Mouse (Mus musculus) lung, embryonic 15.5 days (tissue): ENCODE data around the gene Prkch. TPM values are rescaled to one million over a fixed set of nuclear protein-coding genes. Genes with fewer than 3 reads are reported as not detected.
A peak's percentile ranks its signal among the peaks of the same experiment; 100 is the strongest.

Experiments
- ATAC-seq: fragments of 200-750 bp; cut with Nextera tagmentation; 2 replicates; pipeline ENCODE4 v1.8.0; 2017; ENCODE audit warnings: moderate number of reproducible peaks, borderline replicate concordance; ENCODE audit not compliant: low FRiP score, low TSS enrichment; ENCODE audit errors: extremely low read depth
- H3K27ac ChIP-seq: fragments of 300-500 bp; sonication (generic); 2 replicates; pipeline ENCODE4 v1.5.1; 2015; ENCODE audit warnings: moderate library complexity, mild to moderate bottlenecking, inconsistent platforms
- H3K27me3 ChIP-seq: fragments of 300-500 bp; sonication (generic); 2 replicates; pipeline ENCODE4 v1.6.1; 2015; ENCODE audit warnings: inconsistent platforms
- H3K36me3 ChIP-seq: fragments of 300-500 bp; sonication (generic); 2 replicates; pipeline ENCODE4 v1.6.1; 2015; ENCODE audit warnings: inconsistent platforms
- H3K4me1 ChIP-seq: fragments of 300-500 bp; sonication (generic); 2 replicates; pipeline ENCODE4 v1.6.1; 2015; ENCODE audit warnings: inconsistent platforms
- H3K4me2 ChIP-seq: fragments of 300-500 bp; sonication (generic); 2 replicates; pipeline ENCODE4 v1.6.1; 2015; ENCODE audit warnings: inconsistent platforms, mild to moderate bottlenecking, moderate library complexity
- H3K4me3 ChIP-seq: fragments of 300-500 bp; sonication (generic); 2 replicates; pipeline ENCODE4 v1.5.1; 2015; ENCODE audit warnings: mild to moderate bottlenecking, inconsistent platforms
- H3K9ac ChIP-seq: fragments of 300-500 bp; sonication (generic); 2 replicates; pipeline ENCODE4 v1.6.1; 2015; ENCODE audit warnings: inconsistent platforms
- H3K9me3 ChIP-seq: fragments of 300-500 bp; sonication (generic); 2 replicates; pipeline ENCODE4 v1.6.1; 2016; ENCODE audit warnings: inconsistent platforms
- WGBS: fragments of 180-500 bp; shearing (Covaris S2); methylation state at CpG from one replicate; pipeline ENCODE4 v1.1.7; 2015; 5-methylcytosine and 5-hydroxymethylcytosine counted together
- polyA plus RNA-seq: library from polyadenylated mRNA; unstranded; fragments of >200 nt; fragmentation: Nextera tagmentation; extraction: Ambion mirVana; gene quantifications from 2 replicates; pipeline ENCODE4 v1.2.1, GENCODE M21; 2015

Prkch gene
- polyA plus RNA-seq, 1 experiment from 2014 or later: 16.4 TPM

DNA sequence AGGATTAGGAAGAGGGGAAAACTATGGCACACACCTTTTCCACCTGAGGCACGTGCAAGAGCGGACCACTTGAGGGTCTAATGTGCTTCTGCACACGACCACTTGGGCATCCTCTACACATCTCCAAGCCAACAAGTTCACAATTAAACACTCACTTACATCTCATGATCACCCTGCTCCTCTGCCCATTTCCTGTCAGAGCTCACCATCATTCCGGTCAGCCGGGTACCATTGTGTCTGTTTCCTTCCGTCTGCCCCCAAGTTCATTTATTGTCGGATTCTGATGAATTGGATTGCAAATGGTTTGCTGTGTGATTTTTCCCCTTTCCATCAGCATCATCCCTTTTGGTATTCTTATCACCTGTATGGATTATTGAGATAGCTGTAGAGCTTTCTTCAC is 18.4 kb downstream of the Prkch start:
- whole genome bisulfite sequencing: 71% methylated on average over 7 of the region's 7 CpGs
- no peak overlapping the region for H3K27ac ChIP-seq

GRCm38 (mm10) chr12:73603653-73604052 is 19.1 kb downstream of the Prkch start:
- Histone ChIP-seq H3K4me2 (no peak overlapping the region), H3K27ac (no peak overlapping the region), H3K27me3 (no peaks in the 10 kb centered on the region), H3K9ac (no peak overlapping the region), H3K36me3 (no peaks in the 10 kb centered on the region), H3K4me1 (peaks cover 10% of the 10 kb centered on the region; the same call in 1 of the 2 replicates), H3K9me3 (no peaks in the 10 kb centered on the region), H3K4me3 (no peak overlapping the region)
- ATAC-seq: no peak
- 85% methylated on average over 6 of the region's 6 CpGs for WGBS

More for the DNA sequence above, 18.4 kb downstream of the Prkch start:
- Histone ChIP-seq H3K4me1 (peaks cover 10% of the 10 kb centered on the region; the same call in 1 of the 2 replicates), H3K9ac (no peak overlapping the region), H3K4me2 (no peak overlapping the region), H3K4me3 (no peak overlapping the region), H3K36me3 (no peaks in the 10 kb centered on the region), H3K27me3 (no peaks in the 10 kb centered on the region), H3K9me3 (no peaks in the 10 kb centered on the region)
- ATAC-seq: no peak

DNA sequence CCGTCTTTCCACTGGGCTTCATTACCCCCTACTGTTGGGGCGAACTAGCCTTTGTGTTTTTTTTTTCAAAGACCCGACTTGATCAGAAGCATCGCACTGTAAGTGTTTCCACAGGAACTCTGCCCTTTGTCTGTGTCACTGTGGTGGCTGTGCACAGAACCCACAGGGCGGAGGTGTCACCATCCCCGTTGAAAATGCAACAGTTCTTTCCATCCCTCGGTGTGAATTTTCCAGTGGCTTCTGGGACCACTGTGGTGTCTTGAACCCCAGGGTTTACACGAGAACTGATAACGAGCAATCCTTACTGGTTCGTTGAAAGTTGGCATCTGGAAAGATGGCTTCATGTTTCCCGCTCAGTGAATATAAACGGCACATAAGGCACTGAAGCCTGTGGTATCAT is 20.2 kb downstream of the Prkch start:
- 61% methylated on average over 12 of the region's 12 CpGs for WGBS
- H3K9me3 ChIP-seq: no peaks in the 10 kb centered on the region
- H3K4me1 ChIP-seq: peaks cover 10% of the 10 kb centered on the region; the same call in 1 of the 2 replicates
- no peaks in the 10 kb centered on the region for H3K36me3 ChIP-seq
- no peak for ATAC-seq
- no peak overlapping the region for H3K27ac ChIP-seq
- no peak overlapping the region for H3K4me2 ChIP-seq
- H3K27me3 ChIP-seq: no peaks in the 10 kb centered on the region
- no peak overlapping the region for H3K4me3 ChIP-seq
- no peak overlapping the region for H3K9ac ChIP-seq

DNA sequence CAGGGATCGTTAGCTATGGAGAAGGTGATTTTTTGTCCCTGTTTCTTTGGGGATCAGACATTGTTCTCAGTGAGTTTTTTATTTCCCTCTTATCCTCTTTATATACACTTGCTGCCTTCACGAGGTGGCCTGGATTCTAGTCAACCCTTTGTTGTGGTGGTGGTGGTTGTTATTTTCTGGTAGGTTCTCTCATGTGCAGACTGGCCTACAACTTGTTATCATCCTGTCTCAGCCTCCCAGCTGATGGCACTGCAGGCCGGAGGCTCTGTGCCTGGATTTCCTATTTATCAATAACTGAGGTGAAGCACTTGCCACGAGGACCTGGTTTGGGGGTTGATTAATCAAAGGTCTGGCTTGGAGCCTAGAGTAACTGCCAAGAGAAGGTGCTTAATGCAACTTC is 20.6 kb downstream of the Prkch start:
- WGBS: 60% methylated on average over 4 of the region's 4 CpGs
- no peak for ATAC-seq

GRCm38 (mm10) chr12:73607381-73608064 is 22.9 kb downstream of the Prkch start:
- WGBS: 34% methylated on average over 13 of the region's 13 CpGs
- H3K4me3 ChIP-seq: no peak overlapping the region
- H3K4me2 ChIP-seq: no peak overlapping the region
- H3K27ac ChIP-seq: no peak overlapping the region
- H3K36me3 ChIP-seq: no peaks in the 10 kb centered on the region
- peaks cover 6% of the 10 kb centered on the region; the same call in 1 of the 2 replicates for H3K4me1 ChIP-seq
- H3K9me3 ChIP-seq: no peaks in the 10 kb centered on the region
- no peak overlapping the region for H3K9ac ChIP-seq
- ATAC-seq: no peak
- H3K27me3 ChIP-seq: no peaks in the 10 kb centered on the region

More for the DNA sequence above, 20.6 kb downstream of the Prkch start:
- H3K9me3 ChIP-seq: no peaks in the 10 kb centered on the region
- H3K4me1 ChIP-seq: peaks cover 10% of the 10 kb centered on the region; the same call in 1 of the 2 replicates
- H3K9ac ChIP-seq: no peak overlapping the region
- H3K4me2 ChIP-seq: no peak overlapping the region
- no peak overlapping the region for H3K4me3 ChIP-seq
- no peaks in the 10 kb centered on the region for H3K27me3 ChIP-seq
- H3K27ac ChIP-seq: no peak overlapping the region
- no peaks in the 10 kb centered on the region for H3K36me3 ChIP-seq

- no peaks in the 10 kb centered on the region for H3K36me3 ChIP-seq
- H3K4me3 ChIP-seq: no peak overlapping the region
- H3K4me1 ChIP-seq: peaks cover 3% of the 10 kb centered on the region; the same call in 1 of the 2 replicates
- H3K4me2 ChIP-seq: no peak overlapping the region
- no peaks in the 10 kb centered on the region for H3K27me3 ChIP-seq
- no peak overlapping the region for H3K9ac ChIP-seq
- H3K27ac ChIP-seq: no peak overlapping the region
- H3K9me3 ChIP-seq: no peaks in the 10 kb centered on the region
- 10% methylated on average over 4 of the region's 4 CpGs for WGBS
- no peak for ATAC-seq
Measured at GRCm38 (mm10) chr12:73608065-73608397, 23.4 kb downstream of the Prkch start.

- Histone ChIP-seq H3K4me3 (no peak overlapping the region), H3K4me1 (no peaks in the 10 kb centered on the region), H3K4me2 (no peak overlapping the region), H3K27me3 (no peaks in the 10 kb centered on the region), H3K27ac (no peak overlapping the region), H3K9me3 (no peaks in the 10 kb centered on the region), H3K9ac (no peak overlapping the region), H3K36me3 (no peaks in the 10 kb centered on the region)
- 69% methylated on average over 3 of the region's 3 CpGs for WGBS
- no peak for ATAC-seq
Measured at GRCm38 (mm10) chr12:73609262-73609661, 24.7 kb downstream of the Prkch start.

DNA sequence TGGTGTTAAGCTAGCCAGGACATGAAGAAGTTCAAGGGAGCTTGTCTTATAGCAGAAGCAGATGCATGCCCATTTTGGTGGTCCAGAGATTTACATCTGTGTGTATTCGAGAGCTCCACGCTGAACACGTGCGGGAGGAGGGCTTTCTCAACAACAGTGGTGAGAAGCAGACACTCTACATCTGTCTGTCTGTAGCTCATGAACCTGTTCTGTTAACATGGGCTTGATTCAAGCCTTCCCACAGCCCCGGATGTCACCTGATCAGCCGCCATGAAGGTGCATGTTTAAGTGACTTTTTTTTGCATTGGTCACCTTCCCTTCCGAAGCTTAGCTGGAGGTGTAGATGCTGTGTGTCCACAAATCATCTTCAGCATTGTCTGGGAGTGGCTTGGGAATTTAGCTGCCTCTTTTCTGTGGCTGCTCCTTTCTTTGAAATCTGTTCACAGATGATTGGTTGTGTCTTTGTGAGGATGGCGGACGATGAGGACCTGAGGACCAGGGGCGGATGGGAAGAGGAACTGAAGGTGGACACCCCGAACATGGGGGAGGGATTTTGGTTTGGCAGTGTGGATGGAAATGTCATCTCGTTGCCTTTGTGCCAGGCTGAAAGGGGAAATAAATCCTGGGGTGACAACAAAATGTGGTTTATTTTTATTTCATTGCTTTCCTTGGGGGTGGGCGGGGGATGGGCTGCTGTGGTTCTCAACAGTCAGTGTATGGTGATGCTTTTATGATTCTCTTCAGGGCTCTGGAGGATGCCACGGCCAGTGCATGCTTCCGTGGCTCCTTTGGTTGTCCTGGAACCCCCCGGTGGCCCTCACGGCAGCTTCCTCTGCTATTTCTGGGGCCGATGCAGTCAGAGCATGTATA is 25.3 kb downstream of the Prkch start:
- Histone ChIP-seq H3K27ac (no peak overlapping the region), H3K36me3 (no peaks in the 10 kb centered on the region), H3K4me3 (no peak overlapping the region), H3K9me3 (no peaks in the 10 kb centered on the region), H3K4me2 (no peak overlapping the region), H3K27me3 (no peaks in the 10 kb centered on the region), H3K9ac (no peak overlapping the region), H3K4me1 (no peaks in the 10 kb centered on the region)
- ATAC-seq: no peak
- WGBS: 64% methylated on average over 18 of the region's 18 CpGs

DNA sequence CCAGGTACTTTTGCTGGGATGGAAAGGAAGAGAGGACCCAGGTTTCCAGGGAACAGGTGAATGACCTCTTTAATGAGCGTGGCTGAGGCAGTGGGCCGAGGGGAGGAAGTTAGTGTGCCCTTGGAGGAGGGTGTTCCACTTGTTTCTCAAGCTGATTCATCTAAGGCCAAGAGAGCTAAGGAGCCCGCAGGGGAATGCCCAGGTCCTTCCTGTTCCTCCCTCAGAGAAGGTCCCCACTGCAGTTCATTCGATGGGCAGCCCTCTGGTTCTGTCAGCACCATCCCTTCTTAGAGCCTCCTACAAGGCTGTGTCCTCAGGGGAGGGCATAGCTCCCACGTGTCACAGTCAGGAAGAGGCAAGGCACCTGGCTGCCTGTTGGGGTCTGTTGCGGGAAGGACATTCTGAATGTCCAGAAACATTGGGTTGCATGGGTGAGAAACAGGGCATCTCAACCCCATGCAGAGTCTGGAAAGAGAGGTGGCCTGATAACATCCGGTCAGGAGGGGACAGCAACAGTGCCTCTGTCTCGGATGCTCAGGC is 26.3 kb downstream of the Prkch start:
- WGBS: 67% methylated on average over 8 of the region's 8 CpGs
- Histone ChIP-seq H3K4me2 (no peak overlapping the region), H3K9me3 (no peaks in the 10 kb centered on the region), H3K9ac (no peak overlapping the region), H3K4me3 (no peak overlapping the region), H3K27ac (no peak overlapping the region), H3K27me3 (no peaks in the 10 kb centered on the region), H3K36me3 (no peaks in the 10 kb centered on the region), H3K4me1 (no peaks in the 10 kb centered on the region)
- no peak for ATAC-seq

- Histone ChIP-seq H3K4me3 (no peak overlapping the region), H3K27me3 (no peaks in the 10 kb centered on the region), H3K36me3 (no peaks in the 10 kb centered on the region), H3K4me1 (peaks cover 3% of the 10 kb centered on the region), H3K9me3 (no peaks in the 10 kb centered on the region), H3K27ac (no peak overlapping the region), H3K4me2 (no peak overlapping the region), H3K9ac (no peak overlapping the region)
- no peak for ATAC-seq
- 50% methylated on average over 3 of the region's 3 CpGs for WGBS
Measured at GRCm38 (mm10) chr12:73611741-73612140, 27.1 kb downstream of the Prkch start.

GRCm38 (mm10) chr12:73613183-73613582 is 28.6 kb downstream of the Prkch start:
- Histone ChIP-seq H3K27me3 (no peaks in the 10 kb centered on the region), H3K27ac (no peak overlapping the region), H3K4me1 (peaks cover 12% of the 10 kb centered on the region), H3K4me3 (no peak overlapping the region), H3K4me2 (no peak overlapping the region), H3K9ac (no peak overlapping the region), H3K36me3 (no peaks in the 10 kb centered on the region), H3K9me3 (no peaks in the 10 kb centered on the region)
- 59% methylated on average over 6 of the region's 6 CpGs for WGBS
- no peak for ATAC-seq

DNA sequence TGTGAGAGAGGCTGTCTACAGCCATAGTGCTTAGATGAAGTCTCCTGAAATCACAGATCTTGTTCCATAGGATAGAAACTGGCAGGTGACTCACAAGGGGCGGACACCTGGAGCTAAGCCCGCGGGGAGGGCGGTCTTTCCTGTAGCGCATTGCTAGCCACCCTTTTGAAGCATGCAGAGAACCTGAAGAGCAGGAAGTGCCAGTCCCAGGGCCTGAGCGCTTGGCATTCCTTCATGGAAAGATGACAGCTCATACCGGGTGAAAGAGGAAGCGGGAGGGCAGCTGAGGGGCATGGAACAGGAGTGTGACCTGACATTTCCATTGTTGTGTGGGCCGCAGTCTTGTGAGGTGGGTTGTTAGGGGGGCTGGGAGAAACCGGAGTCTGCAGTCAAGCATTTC is 33.1 kb downstream of the Prkch start:
- Histone ChIP-seq H3K4me3 (no peak overlapping the region), H3K36me3 (no peaks in the 10 kb centered on the region), H3K4me2 (peak overlapping the region; percentile 37), H3K9me3 (no peaks in the 10 kb centered on the region), H3K9ac (no peak overlapping the region), H3K27ac (peak overlapping the region; percentile 69), H3K27me3 (no peaks in the 10 kb centered on the region), H3K4me1 (peaks cover 12% of the 10 kb centered on the region)
- WGBS: 24% methylated on average over 10 of the region's 10 CpGs
- peak; percentile 85 for ATAC-seq
